Mouse (Mus musculus) adrenal gland, adult 2 months (tissue): ENCODE data around the gene Hcn3. TPM values are rescaled to one million over a fixed set of nuclear protein-coding genes. Genes with fewer than 3 reads are reported as not detected.
A peak's percentile ranks its signal among the peaks of the same experiment; 100 is the strongest.

Source experiments
- DNase-seq: peaks from one replicate; pipeline ENCODE4 v3.0.0; 2021
- polyA plus RNA-seq: library from polyadenylated mRNA; depleted of rRNA; stranded (reverse); fragments of >200 nt; gene quantifications from 2 replicates; pipeline ENCODE4 v1.2.3, GENCODE M21; 2012
- total RNA-seq, 2 experiments: library from RNA; stranded (reverse); gene quantifications; 2 replicates each; pipeline ENCODE4 v1.2.3; 2021

Gene Hcn3
- total and polyA plus RNA-seq, 3 experiments = 2.4 to 34.5 (median 6.6) TPM

DNA sequence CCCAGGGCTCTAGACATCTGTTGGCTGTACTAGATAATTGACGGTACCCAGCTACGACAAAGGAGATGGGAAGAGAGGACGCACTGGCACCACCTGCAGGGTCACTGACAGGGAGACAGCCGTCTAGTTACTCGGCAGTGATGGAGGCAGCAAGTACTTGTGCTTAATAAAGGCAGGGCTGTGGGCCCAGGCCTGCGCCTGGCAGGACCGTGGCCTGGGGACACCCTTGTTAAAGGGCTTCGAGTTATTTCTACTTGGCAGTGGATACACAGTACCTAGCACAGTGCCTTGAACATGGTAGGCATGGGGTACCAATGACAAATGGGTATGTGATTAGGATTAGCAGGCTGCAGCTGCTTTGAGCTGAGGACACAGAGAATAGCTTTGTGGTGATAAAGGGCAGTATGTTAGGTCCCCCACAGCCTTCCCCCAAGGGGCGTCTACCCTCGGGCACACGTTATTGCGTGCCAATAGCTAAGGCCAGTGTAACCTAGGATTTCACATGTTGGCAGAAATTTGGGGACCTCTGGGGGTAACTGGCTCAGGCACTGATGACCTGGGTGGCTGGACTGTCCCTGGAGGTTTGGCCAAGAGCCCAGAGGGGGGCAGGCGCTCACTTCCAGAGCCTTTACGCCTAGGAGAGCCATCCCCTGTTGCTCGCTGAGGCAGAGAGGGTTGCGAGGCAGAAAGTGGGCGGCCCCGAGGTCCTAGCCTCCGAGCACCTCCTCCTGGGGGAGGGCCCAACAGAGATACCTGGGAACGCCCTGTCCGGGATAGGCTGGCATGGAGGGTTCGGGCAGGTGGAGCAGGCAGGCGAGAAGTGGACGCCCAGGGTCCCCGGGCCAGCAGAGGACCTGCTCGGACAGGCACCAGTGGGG lies 12.7 kb downstream of the Hcn3 start:
- peak; percentile 44 for DNase-seq

DNA sequence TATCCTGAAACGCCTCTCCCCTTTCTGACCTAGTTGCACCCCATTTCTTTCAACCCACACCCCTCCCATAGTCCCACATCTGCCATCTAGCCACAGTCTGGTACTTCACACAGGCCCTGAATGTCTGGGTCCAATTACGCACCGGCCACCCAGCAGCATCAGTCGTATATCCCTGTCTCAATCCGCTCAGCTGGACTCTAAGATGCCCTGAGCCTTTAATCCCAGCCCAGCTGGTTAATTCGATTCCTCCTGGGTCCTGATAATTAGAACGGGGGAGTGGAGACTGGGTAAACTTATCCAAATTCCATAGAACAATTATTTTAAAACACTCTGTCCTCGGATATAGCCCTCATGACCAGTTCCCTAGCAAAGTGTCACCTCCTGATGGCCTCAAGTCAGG lies 14.4 kb downstream of the Hcn3 start:
- DNase-seq = no peak

- no peak for DNase-seq
These were observed 15.2 kb downstream of the Hcn3 start for GRCm38 (mm10) chr3:89144821-89145220.

DNA sequence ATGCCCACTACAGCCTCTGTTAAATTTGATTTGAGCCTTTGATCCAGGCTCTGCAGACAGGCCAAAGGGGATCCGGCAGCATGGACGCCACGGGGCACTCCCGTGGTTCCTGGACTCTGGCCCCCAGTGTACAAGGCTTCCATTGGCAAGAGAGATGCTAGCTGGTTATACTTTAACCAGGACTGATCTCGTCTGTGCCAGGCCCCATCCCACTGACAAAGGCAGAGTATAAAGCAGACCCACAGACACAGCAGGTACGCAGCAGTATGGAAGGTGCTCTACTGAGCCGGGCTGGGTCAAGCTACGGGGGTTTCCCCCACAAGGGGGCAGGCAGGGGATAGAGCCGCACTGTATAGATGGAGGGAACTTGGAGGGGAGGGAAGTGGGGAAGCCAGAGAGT lies 23.6 kb downstream of the Hcn3 start:
- DNase-seq = no peak

DNA sequence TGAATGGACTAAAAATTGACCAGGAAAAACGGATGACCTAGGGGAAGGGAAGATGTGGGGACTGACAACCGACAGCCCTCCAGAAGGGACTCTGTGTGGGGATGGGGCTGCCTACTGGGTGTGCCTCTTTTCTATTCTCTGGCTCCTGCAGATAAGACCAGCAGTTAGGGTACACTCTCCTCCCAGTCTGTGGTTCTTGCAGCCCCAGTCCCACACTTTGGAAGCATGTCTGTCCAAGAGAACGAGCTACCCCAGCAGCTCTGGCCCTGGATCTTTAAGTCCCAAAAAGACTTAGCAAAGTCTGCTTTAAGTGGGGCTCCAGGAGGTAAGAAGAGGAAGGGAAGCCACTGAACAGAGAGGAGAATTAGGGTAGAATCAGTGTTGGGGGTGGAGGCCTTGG lies 24.0 kb downstream of the Hcn3 start, which contains the start of gene Pklr:
TSS of gene Pklr (plus strand) at position 185 of the 400 bp plus-strand sequence.
- DNase-seq = no peak

DNA sequence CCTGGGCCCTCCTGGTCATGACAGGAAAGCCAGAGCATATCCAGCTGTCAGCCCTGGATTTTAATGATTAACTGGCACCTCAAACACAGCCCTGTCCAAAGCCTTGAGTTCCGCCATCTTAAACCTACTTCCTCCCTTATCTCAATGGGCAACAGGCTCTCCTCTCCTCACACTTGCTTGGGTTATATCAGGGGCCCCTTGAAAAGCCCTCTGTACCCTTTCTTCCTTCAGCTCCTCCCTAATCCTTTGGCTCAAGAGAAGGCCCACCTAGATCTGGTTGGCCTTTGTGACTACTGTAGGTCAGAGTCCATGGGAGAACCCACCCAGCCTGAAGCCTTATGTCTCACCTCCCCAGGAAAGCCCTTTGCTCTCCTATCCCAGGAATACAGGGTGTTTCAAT lies 26.2 kb downstream of the Hcn3 start:
- no peak for DNase-seq

DNA sequence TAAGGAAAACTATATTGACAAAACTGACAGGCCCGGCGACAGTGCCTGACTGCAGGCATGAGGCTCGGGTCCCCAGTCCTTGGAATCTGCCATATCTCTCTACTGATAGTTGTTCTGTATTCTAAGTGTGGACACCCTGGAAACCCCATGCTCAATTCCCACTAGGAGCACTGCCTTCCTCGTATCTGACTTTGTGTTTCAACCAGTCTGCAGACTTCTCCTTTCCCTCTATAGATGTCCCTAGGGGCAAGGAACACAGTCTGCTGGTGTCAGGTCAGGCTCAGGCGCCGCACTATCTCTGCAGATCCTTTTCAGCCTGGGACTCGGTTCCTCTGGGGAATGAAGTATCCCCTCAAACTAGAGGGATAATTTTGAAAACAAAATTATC lies 26.9 kb downstream of the Hcn3 start:
- no peak for DNase-seq

- peak; percentile 79 for DNase-seq
These were observed 27.5 kb downstream of the Hcn3 start for GRCm38 (mm10) chr3:89132285-89133062.

DNA sequence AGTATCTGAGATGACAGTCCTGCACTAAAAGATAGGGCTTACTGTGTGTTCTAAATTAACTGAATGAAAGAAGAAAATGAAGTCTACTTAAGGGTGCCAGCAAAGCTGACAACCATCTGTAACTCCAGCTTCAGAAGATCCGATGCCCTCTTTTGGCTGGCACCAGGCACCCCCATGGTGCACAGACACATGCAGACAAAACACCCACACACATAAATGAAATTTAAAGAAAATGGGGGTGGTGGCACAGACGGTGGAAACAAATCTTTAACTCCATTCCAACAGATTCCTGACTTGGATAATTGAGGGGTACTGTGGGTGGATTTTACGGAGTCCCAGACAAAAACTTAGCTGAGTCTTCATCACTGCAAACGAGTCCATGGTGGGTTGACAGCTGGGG lies 28.2 kb downstream of the Hcn3 start:
- DNase-seq = no peak

DNA sequence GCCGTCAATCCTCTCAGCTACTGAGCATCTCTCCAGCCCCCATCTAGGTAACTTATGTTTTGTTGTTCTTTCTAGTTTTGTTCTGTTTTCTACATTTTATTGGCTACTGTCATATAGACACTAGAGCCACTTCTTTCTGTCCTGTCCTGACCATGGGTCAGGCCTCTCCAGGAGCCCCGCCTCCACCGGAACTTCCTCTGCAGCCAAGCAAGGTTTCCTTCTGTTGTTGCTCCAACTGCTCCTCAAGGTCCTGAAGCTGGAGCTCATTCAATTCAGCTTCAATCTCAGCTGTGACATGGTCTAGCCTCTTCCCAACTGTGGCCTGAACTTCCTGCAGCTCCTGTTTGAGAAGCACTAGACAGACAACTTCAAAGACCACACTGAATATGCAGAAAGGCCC lies 30.1 kb downstream of the Hcn3 start:
- peak; percentile 26 for DNase-seq

GRCm38 (mm10) chr3:89125981-89126380 lies 34.0 kb downstream of the Hcn3 start:
- peak; percentile 52 for DNase-seq

DNA sequence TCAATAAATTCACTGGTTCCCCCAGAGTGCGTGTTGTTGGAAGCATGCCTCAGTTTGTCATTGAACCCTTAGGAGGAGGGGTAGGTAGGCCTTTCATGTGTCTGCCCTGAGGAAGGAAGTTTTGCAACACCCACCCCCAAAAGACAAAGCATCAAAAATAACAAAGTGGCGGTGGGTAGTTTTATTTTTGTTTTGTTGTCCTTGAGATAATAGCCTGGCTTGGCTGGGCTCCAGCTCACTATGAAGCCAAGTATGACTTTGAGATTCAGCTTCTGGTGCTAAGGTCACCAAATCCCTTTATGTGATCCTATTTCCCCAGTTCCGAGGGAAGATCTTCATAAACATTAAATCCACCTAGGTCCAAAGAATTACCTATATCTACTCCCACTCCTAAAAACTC lies 35.8 kb downstream of the Hcn3 start:
- peak; percentile 69 for DNase-seq

DNA sequence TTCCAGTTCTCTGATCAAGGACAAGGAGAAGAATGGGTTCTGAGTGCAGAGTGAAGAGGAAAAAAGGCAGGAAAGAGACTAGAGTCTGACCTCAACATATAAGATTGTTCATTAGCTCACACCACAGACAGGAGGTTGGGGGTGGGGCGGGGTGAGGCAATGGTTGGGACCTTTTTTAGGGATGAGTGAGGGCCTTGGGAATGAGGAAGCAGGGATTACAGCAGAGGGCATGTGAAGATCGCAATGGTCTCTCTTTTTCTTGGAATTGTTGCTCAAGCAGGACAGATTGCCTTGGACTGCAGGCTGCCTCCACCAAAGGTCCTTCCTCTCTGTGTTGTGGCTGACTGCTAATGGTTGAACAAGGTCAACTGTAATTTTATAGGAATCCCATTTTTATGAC lies 36.7 kb downstream of the Hcn3 start:
- DNase-seq = peak; percentile 84

DNA sequence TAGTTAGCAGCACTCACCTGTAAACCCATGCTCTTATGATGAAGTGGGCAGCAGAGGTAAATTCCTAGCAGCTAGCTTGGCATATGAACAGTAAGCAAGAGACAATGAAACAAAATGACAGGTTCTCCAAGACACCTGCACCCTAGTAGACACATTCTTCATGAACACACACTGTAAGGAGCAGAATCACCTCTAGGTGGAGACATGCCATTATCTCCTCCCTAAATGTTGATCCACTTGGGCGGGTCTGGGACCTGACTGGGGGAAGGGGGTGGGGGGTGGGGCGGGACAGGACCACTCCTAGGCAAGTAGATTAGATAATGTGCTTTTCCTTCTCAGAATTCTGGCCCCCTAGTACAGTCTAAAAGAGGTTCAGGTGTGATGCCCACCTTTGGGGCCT lies 44.5 kb downstream of the Hcn3 start:
- DNase-seq = peak; percentile 21

DNA sequence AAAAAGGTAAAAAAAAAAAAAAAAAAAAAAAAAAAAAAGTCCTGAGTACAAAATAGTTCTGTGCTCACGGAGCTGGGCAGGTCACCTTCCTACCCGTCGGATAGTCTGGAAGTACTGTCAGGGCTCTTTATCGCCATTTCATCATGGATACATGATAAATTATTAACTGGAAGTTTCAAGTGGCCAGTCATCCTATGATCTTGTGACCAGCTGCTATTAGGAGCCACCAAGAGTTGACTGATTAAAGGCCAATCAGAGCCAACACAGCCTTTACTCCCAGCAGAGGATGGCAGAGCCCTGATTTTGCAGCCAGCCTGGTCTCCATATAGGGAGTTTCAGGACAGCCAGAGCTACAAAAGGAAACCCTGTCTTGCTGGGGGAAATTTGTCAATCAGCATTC lies 46.9 kb downstream of the Hcn3 start:
- peak; percentile 16 for DNase-seq

DNA sequence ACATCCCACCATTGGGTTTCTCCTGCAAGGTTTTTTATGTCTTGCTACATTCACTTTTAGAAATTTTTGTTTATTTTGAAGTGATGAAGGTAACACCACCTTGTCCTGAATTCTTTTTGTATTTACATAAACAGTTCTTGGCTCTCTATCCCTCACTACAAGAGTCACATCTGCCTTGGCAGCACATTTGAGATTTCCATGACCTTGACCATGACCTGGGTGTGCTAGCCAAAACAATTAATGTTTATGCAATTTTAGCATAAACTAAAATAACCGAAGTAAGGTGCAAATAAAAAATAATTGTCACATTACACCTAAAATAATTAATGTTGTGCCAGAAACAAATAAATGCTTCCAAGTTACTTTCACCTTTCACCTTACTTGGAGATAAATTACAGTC lies 51.9 kb downstream of the Hcn3 start:
- peak; percentile 60 for DNase-seq

DNA sequence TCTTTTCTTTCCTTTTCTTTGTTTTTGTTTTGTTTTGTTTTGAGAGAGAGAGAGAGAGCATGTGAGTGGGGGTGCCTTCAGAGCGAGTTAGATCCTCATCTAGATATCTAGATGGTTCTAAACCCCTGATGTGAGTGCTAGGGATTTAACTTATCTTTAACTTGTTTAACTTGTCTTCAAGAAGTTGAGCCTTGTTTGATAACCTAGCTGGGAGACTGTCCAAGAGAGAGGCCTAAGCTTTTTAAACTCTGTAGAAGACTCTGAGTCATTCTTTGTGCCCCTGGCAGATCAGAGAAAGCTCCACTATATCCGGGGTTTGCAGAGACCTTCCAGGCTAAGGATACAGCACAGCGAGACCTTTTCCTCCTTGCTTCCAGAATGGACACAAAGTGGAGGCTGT lies 52.5 kb downstream of the Hcn3 start:
- DNase-seq = peak; percentile 30

- no peak for DNase-seq
These were observed 53.1 kb downstream of the Hcn3 start for GRCm38 (mm10) chr3:89106881-89107280.

- DNase-seq = no peak
These were observed 56.8 kb downstream of the Hcn3 start for GRCm38 (mm10) chr3:89103291-89103595.

GRCm38 (mm10) chr3:89102495-89103290 lies 57.3 kb downstream of the Hcn3 start:
- no peak for DNase-seq

- peak; percentile 97 for DNase-seq
These were observed 58.0 kb downstream of the Hcn3 start, which contains the start of gene Fdps for GRCm38 (mm10) chr3:89101812-89102494. Fdps (minus strand) TSS chr3:89101959.

DNA sequence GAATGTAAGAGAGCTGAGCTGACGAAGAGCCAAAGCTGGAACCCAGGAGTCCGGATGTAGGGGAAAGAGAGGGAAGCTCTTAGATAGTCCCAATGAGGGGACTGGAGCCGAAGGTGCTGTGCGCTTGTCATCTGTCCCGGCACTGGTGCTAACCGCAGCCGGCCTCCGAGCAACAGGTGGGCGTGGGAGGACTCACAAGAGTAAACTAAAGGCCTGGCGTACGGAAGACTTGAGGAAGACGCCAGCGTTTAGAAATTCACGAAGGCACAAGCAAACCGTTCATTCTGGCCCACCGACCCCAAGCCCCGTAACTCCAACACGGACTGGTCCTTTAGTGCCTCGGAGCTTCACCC lies 58.6 kb downstream of the Hcn3 start:
- no peak for DNase-seq
